Mouse (Mus musculus): ENCODE measurements around the gene Lhfpl4.

GRCm38 (mm10) chr6:113184163-113184562 lies 11.0 kb downstream of the Lhfpl4 start:
- no peak for TF ChIP-seq ZC3H11A (IDR thresholded peaks at IDR 0.05; ENCODE audit: borderline replicate concordance, low read depth, low read length)
- no peak for TF ChIP-seq ZNF384 (IDR thresholded peaks at IDR 0.05; ENCODE audit: low read depth, low read length)
- TF ChIP-seq HCFC1 (IDR thresholded peaks at IDR 0.05; ENCODE audit: borderline replicate concordance, insufficient read depth, low read length) = no peak
- no peak for TF ChIP-seq MAFK (IDR thresholded peaks at IDR 0.05; ENCODE audit: insufficient read depth, low read depth, low read length)
- no peak for TF ChIP-seq CHD2 (IDR thresholded peaks at IDR 0.05; ENCODE audit: low read depth, low read length)

Data from ES-E14 (cell line).